Mouse (Mus musculus): ENCODE data around the gene Sv2b.
"Not testable (repeated sequence)": the region's sequence is repeated elsewhere in the genome, so short reads cannot be mapped to it uniquely, and the experiment has no call there.

Sv2b gene

DNA sequence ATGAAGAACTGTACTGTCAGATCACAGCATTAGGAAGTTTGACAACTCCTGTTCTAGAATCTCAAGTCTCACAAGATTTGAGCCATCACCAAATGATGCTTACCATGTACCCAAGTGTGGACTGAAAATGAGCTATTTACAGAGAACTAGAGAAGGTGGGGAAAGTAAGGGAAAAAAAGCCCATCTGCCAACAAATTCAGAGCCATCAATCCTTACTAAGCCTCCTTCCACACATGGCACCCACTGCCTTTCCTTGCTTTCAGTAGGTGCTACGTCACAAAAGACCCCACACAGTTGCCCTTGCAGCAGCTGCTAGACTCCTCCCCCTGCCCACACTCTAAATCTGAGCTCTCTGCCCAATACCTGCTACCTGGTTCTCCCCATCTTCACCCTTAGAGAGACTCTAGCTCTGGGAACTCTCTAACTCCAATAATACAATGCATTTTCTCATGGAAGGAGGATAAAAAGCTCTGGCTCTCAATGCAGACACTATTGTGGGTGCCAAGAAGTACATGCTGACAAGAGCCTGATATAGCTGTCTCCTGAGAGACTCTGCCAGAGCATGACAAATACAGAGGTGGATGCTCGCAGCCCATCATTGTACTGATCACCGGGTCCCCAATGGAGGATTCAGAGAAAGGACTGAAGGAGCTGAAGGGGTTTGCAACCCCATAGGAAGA is 101.0 kb downstream of the Sv2b start:
- no peak for DNase-seq

DNA sequence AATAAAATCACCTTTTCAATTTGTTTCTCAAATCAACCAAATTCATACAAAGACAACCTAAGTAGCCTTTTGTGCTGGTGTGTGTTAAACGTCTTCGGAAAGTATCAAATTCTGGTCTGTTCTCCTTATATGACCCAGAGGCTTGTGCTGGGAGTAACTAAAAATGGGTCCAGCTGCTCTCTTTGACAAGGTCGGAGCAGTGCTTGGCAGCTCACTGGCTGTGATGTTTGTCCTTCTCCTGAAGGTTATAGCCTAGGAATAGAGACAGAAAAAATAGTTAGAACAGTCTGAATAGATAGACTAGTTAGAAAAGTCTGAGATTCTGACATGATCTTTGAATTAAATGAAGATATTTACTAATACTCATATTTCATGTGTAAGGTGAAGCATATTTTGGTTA is 102.4 kb downstream of the Sv2b start:
- DNase-seq, result no peak

DNA sequence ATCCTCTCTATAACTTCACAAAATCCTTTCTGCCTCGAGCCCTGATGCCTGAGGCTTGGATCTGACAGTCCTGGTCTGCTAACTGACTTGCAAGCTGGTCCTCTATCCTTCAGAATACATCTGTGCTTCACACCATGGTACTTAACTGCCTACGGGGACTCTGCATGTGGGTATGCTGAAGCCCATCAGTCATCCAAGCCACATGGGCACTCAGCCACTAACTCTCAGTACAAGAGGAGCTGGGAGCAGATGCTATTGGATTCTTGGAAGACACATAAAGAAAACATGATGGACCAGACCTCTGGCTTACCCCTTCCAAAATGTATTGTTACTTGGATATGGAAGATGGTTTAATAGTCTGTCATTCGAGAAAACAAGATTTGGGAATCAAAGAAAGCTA is 103.7 kb downstream of the Sv2b start:
- DNase-seq, result peak in 1 of 2 experiments; percentile 48

DNA sequence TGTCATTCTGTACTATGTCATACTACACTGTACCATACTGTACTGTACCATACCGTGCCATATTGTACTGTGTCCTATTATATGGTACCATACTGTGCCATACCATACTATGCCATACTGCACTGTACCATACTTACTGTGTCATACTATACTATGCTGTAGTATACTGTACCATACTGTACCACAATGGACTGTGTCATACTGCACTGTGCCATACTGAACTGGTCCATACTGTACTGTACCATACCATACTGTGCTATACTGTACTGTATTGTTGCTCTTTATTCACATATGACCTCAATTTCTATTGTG is 114.2 kb downstream of the Sv2b start:
- DNase-seq, result not testable (repeated sequence)

DNA sequence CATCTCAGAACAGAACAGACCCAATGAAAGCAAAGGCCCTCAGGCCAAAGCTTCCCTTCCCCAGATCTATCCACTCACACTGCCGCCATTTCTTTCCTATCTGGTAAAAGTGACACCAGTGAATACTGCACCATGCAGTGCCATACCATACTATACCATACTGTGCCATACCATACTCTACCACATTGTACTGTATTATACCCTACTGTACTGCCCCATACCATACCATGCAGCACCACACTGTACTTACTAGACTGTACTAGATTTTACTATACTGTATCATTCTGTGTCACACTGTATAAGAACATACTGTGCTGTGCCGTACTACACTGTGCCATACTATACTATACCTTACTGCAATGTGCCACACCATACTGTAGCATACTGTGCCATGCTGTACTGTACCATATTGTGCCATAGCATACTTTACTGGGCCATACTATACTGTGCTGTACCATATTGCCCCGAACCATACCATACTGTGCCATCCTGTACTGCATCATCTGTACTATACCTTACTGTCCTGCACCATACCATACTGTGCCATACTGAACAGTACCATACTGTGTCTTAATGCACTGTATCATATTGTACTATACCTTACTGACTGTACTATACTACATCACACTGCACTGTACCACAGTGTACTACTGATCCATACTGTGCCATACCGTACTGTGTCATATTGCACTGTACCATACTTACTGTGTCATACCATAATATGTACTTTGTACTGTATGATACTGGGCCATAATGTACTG is 114.7 kb downstream of the Sv2b start:
- DNase-seq, result no peak

DNA sequence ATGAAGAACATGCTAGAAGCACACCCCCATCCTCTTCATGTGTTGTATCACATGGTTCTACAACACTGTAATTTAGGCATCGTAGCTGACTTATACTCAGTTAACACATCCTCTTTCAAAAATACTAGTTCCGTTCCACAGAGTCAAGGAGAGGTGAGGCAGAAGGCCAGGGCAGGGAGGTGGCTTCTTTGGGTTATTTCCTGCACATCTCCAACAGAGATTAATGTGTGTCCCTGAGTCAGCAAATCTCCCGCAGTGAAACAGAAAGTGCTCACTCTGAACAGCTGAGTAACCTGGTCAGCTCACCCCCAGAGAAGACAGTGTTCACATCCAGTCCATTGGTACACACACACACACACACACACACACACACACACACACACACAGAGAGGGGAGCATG is 118.9 kb downstream of the Sv2b start:
- no peak for DNase-seq

DNA sequence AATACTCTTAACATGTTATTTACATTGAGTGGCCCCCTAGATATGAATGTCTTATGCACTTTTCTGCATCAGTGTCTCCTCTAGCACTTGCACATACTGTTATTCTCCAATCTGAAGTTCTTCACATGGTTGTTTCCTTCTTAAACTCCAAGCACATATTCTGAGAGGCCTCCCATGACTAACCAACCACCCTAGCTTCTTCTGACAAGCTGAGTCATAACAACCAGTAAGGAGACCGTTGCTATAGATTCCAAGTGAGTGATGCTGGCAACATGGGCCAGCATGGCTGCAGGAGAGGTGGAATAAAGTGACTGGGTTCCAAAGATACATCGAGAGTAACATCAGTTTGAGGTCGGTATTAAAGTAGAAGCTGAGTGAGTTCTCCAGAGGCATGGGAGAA is 134.0 kb downstream of the Sv2b start:
- no peak for DNase-seq

DNA sequence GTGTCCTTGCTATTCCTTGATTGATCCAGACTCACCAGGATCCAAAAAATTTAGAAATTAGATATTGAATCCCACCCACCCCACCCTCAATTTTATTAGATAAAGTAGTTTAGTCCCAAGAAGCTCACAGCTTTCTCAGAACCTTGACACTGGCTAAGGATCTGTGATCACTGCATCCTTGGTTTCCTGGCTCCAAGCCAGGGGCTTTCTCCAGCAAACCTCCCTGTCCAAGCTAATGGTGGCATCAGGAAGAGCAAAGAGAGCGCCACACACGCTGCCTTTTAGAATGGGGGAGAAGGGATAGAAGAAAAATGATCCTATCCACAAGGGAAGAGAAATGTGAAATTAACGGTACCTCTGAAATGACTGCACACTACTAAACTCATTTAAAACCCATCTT is 141.6 kb downstream of the Sv2b start:
- DNase-seq, result peak; percentile 69 to 71

DNA sequence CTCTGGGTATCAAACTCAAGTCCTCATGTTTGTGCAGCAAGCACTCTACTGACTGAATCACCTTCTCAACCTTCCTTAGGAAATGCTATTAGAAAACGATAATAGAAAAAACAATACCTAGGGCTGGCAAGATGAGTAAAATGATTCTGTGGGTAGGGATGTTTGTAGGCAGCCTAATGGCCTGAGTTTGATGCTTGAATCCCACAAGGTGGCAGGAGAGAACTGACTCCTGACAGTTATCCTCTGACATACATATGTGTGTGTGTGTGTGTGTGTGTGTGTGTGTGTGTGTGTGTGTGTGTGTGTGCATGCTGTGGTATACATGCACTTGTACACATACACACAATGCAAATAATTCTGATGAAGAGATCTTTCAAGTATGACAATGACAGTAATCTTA is 161.9 kb downstream of the Sv2b start:
- peak in 1 of 2 experiments; percentile 34 for DNase-seq

DNA sequence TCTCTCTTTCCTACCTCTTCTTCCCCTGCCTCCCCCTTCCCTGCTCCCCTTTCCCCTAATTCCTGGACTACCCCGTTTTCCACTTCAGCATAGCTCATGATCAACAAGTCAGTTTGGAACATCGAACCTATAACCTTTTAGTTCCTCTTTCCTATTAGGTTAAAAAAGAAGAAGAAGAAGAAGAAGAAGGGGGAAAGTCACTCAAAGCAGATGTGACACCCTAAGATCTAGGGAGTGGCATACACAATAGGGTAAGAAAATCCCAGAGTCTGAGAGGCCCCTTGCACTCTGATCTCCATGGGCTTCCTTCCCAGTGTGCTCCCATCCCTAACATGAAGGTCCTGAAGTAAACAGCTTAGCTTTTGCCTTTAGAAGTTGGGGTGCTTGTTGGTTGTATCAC is 166.3 kb downstream of the Sv2b start:
- no peak for DNase-seq

DNA sequence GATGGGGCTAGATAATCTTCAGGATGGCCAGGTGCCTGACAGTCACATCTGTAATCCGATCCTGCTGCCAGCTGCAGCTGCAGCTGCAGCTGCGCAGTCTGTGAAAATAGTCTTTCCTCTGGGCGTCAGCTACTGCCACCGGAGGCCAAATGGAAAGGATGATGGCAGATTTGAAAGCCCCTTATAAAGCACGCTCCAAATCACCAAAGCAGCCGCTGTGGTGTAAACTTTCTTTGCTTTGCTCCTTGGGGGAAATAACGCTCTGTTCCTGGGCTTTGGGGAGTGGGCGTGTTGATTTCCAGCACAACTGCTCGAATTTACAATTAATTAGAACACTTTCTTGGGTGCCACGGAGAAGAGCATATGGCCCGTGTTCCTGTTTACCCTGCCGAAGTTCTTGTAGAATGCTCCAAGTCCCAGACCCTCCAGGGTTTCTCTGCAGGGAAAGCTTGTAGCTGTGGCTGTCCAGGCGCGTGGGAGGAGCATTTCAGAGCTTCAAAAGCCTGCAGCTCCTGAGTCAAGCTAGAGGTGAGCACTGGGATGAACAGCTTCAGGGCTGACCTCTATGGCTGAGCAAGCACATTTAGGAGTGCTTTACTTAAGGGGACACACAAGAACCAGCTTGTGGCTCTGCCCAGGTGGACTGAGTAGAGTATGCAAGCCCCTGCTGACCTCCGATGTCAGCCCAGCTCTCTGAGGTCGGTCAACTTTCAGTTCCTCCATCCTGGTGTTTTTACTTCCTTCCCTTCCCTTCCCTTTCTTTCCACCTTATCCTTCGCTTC is 167.0 kb downstream of the Sv2b start:
- peak in 1 of 2 experiments; percentile 25 for DNase-seq

DNA sequence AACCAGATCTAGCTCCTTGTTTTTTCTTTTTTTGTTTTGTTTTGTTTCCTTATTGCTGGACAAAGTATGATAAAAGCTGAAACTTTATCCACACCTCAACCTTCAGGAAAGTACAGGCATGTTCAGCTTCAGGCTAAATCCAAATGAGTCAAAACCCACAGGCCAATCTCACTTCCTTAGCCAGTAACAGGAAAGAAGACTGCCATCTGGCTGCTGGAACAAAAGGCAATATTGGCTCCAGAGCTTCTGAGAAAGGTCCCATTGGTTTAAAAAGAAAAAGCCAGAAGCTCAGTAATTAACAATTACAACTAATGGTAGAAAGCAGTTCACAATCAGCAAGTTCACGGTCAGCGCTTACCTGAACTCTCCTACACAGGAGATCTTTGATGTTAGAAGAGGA is 169.8 kb downstream of the Sv2b start:
- no peak for DNase-seq

DNA sequence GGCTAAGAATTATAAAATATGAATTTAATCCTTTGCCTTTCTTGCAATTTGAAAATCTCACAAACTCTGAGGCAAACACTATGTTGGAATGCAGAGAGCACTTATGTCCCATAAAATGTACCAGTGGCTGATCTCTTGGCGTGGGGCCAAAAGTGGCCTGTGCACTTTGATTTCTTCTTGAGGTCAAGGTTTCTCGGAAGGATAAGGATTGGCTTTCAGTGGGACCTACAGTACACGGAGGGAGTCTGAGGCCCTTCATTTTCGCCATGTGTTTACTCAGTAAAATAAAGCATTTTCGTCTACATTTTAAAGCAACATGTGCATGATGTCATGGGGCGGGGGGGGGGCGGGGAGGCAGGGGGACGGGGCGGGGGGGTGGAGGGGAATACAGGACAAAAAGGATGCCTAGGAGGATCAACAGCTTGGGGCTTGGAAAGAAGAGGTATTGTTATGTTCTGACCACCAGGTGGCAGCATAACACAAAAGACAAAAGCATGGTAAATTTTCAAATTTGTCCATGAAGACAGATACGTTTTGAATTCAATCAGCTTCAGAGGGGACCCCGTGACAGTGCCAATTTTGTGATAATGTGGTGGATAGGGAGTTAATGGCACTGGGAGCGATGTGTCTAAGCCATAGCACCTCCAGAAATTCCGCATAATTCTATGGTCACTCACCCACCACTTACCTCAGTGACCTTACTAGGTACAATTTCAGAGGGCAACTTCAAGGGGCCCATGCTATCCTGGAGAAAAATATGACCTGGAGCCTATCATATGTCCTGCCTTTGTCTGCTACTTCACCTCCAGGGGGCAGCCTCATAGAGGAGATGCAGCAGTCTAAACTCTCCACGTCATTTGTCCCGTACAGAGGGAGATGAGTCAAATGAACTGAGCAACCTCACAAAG is 174.1 kb downstream of the Sv2b start:
- DNase-seq, result peak; percentile 70 to 76

DNA sequence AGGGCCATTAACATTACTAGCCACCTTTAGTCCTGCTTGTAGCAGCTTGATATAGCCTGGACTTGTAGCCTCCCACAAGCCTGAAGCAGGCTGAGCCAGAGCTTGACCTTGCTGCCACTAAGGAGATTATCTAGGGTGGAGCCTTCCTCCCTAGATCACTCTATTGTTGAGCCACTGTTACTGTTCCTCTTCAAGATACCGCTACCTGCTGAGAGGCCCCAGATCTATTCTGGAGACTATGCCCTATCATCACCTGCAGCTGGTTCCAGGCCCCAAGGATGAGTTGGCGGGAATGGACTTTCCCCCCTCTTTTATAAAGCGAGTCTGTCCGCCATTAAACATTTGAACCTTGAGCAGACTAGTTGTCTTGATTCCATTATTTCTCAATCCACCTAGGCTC is 181.0 kb downstream of the Sv2b start:
- DNase-seq, result no peak

DNA sequence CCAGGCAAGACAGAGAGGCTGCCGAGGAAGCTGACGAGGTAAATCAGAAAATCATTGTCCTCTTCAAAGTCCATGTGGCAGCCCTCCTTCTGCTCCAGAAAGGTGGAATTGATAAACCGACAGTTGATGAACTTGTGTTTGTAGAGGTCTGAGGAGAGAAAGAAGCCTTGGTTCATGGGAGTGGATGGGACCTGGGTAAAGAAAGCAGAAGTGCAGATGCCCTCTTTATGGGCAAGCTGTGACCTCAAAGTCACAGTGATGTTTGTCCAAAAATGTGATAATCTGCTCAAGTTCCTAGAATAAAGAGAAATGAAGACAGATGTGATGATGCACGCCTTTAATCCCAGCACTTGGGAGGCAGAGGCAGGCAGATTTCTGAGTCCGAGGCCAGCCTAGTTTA is 185.0 kb downstream of the Sv2b start:
- no peak for DNase-seq

DNA sequence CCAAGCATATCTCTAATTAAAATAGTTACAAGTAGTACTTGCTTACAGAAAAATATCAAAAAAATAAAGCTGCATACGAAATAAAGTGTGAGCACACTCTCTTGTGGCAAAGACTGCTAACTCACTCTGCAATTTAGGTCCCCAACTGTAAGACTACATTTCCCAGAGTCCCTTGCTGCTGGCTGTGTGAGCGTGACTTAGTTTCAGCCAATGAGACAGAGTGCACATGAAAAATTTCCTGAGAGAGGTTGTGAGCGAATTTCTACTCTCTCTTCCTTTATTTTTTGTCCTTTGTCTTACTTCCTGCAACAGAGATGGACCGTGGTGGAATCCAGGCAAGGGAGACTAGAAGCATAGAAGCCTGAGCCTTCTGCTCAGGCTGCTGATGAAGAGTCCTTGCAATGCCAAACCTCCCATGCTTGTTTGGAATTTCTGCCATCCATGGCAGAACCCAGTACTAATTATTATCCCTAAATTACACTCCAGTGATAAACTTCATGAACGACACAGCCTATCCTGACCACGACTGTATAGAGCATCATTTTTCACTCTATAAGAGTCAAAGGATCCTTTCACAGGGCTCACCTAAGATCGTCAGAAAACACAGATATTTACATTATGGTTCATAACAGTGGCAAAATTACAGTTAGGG is 190.9 kb downstream of the Sv2b start:
- DNase-seq, result no peak

DNA sequence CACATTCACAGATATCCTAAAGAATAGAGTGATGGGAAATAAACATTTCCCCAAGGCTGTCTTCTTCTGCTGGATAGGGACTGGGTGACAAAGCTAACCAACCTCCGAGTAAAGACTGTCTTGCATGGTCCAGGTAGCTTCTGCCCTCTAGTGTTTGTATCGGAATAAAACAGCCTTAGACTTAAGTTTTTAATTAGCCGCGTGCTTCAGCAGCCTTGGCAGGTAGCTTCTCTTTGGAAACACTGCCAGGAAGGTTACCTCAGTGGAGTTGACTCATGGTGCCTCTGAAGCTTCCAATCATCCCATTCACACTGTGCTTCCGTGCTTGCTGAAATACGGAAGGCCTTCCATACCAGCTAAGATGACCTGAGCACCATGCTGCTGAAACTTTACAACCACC is 198.4 kb downstream of the Sv2b start:
- DNase-seq, result peak; percentile 73 to 84

DNA sequence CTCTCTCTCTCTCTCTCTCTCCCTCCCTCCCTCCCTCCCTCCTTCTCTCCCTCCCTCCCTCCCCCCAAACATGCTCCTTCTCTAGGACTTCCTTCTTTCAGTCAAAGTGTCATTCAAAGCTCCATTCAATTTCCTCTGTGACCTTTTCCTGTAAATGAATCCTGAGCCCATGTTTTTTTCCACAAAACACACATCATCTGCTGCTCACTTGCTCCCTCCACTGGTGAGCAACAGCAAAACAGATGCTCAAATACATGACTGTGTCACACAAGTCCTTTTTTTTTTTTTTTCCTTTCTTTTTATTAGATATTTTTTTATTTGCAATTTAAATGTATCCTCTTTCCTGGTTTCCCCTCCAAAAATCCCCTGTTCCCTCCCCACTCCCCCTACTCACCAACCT is 201.6 kb downstream of the Sv2b start:
- peak; percentile 76 to 86 for DNase-seq

DNA sequence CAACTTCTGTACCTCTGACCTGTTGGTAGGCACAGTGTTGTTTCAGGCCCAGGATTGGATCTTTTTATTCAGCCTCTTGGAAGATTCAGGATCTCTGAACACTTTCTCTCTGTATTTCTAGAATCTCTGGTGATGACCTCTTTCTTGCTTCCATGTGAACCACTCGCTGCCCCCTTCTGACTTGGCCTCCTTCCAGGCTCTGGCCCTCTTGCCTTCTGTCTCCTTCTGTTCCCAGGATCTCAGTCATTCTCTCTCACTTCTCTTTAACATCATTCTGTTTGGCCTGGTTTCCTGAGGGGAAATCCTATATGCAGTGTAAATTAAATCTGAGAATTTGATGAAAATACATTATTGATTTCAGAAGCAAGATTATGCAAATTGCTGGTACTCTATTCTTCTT is 205.2 kb downstream of the Sv2b start:
- peak; percentile 89 for DNase-seq

DNA sequence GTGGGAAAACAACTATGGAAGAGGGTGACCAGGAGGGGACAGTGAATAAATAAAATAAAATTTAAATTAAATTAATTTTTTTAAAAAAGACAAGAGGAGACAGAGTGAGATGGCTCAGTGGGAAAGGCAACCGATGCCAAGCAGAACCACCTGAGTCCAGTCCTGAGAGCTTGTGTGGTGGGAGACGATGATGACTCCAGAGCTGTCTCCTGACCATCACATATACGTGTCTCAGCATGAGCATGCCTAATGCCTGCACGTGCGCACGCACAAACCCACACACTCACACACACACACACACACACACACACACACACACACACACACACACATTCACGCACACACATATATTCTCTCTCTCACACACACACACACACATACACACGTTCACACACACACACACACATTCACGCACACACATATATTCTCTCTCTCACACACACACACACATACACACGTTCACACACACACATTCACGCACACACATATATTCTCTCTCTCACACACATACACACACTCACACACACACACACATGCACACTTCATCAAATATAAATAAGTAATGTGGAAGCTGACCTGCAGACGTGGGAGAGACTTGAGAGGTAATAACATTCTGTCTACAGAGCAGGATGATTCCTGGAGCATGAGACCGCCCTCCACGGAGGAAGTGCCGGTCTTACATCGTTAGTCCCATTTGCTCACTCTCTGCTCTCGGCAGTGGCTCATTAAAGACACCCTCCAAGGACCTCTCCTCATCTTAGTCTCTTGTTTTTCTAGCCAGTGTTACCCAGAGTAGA is 206.3 kb downstream of the Sv2b start:
- DNase-seq, result no peak

DNA sequence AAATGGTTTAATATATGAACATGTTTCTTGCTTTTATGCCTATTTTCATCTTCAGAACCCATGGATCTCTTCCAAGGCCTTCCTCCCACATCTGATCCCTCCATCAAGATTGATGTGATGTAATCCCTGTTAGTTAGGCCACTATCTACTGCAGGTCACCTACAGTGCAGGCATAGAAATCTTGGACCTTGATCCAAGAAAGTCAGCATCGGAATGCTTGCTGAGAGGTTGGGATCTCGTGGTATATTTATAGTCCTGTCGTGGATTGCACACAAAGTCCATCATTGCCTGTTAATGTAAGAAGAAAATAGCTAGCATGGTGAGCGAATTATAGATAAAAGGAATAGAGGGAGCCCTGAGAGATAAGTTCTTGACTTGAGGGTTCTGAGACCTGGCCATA is 223.6 kb downstream of the Sv2b start:
- DNase-seq, result no peak

DNA sequence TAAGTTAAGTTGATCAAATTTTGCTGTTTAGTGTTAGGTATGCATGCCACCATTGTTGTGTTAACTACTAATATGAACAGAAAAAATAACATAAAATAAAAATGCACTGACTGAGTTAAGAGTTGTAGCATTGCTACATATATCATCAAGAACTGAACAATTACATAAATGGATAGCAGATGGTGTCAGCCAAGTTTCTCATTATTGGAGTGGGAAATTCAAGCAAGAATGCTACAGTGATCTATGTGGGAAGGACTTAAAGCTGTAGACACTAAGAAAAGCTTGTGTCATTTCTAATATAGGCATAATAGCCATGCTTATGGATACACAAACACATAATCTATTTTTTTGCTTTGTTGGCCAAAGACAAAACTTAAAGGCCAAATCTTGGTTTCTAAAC is 228.9 kb downstream of the Sv2b start:
- no peak for DNase-seq

Data from cerebellum, postnatal 14 days (tissue).